Mouse (Mus musculus) gastrocnemius, adult 18-20 months (tissue): ENCODE measurements at regions not wholly inside any gene's neighbourhood (a gene's known extent, or its start where the extent isn't known, plus 50 kb on each side); places are given as distances from the start of the nearest gene placed in this dataset.

Source experiments
- DNase-seq: peaks from one replicate; pipeline ENCODE4 v3.0.0; 2021; ENCODE audit warnings: low spot score

- peak; percentile 32 for DNase-seq
Measured at GRCm38 (mm10) chr6:147822215-147822614, 224.8 kb upstream of the Far2 start.

GRCm38 (mm10) chr6:147832521-147832920 lies 214.5 kb upstream of the Far2 start:
- DNase-seq = no peak

- DNase-seq = no peak
Measured at GRCm38 (mm10) chr6:147833501-147833900, 213.6 kb upstream of the Far2 start.

GRCm38 (mm10) chr6:147838846-147839245 lies 208.2 kb upstream of the Far2 start:
- DNase-seq = no peak

- DNase-seq = no peak
Measured at GRCm38 (mm10) chr6:147849988-147850387, 197.1 kb upstream of the Far2 start.

GRCm38 (mm10) chr6:147861116-147861515 lies 185.9 kb upstream of the Far2 start:
- no peak for DNase-seq

GRCm38 (mm10) chr6:147871033-147871432 lies 176.0 kb upstream of the Far2 start:
- no peak for DNase-seq

GRCm38 (mm10) chr6:147873173-147873572 lies 173.9 kb upstream of the Far2 start:
- DNase-seq = no peak

- no peak for DNase-seq
Measured at GRCm38 (mm10) chr6:147878485-147878884, 168.6 kb upstream of the Far2 start.

GRCm38 (mm10) chr6:147885902-147886301 lies 161.2 kb upstream of the Far2 start:
- DNase-seq = no peak

GRCm38 (mm10) chr6:147919697-147920096 lies 127.4 kb upstream of the Far2 start:
- DNase-seq = no peak

GRCm38 (mm10) chr6:147921091-147921490 lies 126.0 kb upstream of the Far2 start:
- DNase-seq = no peak

- no peak for DNase-seq
Measured at GRCm38 (mm10) chr6:147922506-147922905, 124.6 kb upstream of the Far2 start.

- DNase-seq = no peak
Measured at GRCm38 (mm10) chr6:147923246-147923645, 123.8 kb upstream of the Far2 start.

GRCm38 (mm10) chr6:147928951-147929350 lies 118.1 kb upstream of the Far2 start:
- DNase-seq = no peak

GRCm38 (mm10) chr6:147944020-147944419 lies 103.0 kb upstream of the Far2 start:
- peak; percentile 28 for DNase-seq

GRCm38 (mm10) chr6:147944940-147945676 lies 102.0 kb upstream of the Far2 start:
- DNase-seq = peak; percentile 34

- no peak for DNase-seq
Measured at GRCm38 (mm10) chr6:147947997-147948396, 99.1 kb upstream of the Far2 start.

GRCm38 (mm10) chr6:147951642-147952041 lies 95.4 kb upstream of the Far2 start:
- no peak for DNase-seq

- no peak for DNase-seq
Measured at GRCm38 (mm10) chr6:147953058-147953679, 93.9 kb upstream of the Far2 start.

GRCm38 (mm10) chr6:147953753-147954152 lies 93.3 kb upstream of the Far2 start:
- DNase-seq = no peak

GRCm38 (mm10) chr6:147954253-147954652 lies 92.8 kb upstream of the Far2 start:
- no peak for DNase-seq
